Mouse (Mus musculus) layer of hippocampus, postnatal 25 days (tissue): Measurements from ENCODE around the gene Fbxo31. TPM values are rescaled to one million over a fixed set of nuclear protein-coding genes. Genes with fewer than 3 reads are reported as not detected.

ENCODE experiments used
- total RNA-seq, 2 experiments: library from RNA; stranded (reverse); gene quantifications; 2 replicates each; pipeline ENCODE4 v1.2.3; 2021

The Fbxo31 gene
- total RNA-seq, 2 experiments from 2014 or later: 107 to 113 TPM

Other genes with a start within 250 kb of the Fbxo31 start
- not detected for gene 1700018B08Rik, start 34.5 kb downstream of the Fbxo31 start, total RNA-seq
- 100 to 1,000 TPM; 160 to 197 TPM for gene Map1lc3b, start 11.6 kb upstream of the Fbxo31 start, total RNA-seq
- 10 to 100 TPM; 79.7 to 88.2 TPM for gene Zcchc14, start 74.1 kb upstream of the Fbxo31 start, total RNA-seq
- gene Jph3, start 150.8 kb upstream of the Fbxo31 start, total RNA-seq: 100 to 1,000 TPM; 301 to 309 TPM